Mouse (Mus musculus) gastrocnemius, postnatal 4 days (tissue): Measurements from ENCODE around the gene Tlr9. TPM values are rescaled to one million over a fixed set of nuclear protein-coding genes. Genes with fewer than 3 reads are reported as not detected.

Source experiments
- DNase-seq, 2 experiments: peaks; one replicate each; pipeline ENCODE4 v3.0.0; 2021 to 2022; ENCODE audit warnings: low spot score in 2 of 2, mixed read lengths in 2 of 2
- total RNA-seq, 2 experiments: library from RNA; stranded (reverse); gene quantifications; 2 replicates each; pipeline ENCODE4 v1.2.3; 2021

The Tlr9 gene
- total RNA-seq, 2 experiments from 2014 or later: 0.88 to 1.1 TPM

DNA sequence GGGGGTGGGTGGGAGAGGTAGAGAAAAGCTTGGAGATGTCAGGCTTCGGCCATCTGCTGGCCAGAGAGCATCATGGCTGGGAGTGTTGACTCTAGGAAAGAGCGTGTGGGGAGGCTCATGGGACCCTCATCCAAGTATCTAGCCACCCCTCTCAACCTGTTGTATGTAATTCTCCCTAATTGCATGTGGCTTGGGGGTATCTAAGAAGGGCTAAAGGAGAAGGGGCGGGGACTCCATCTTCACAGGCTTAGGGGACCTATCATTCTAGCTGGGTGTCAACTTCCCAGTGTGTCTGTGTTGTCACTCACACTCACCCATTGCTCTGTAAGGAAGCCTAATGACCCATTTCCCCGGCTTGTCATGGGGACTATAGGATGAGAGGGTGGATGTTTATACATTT lies 9.4 kb downstream of the Tlr9 start:
- DNase-seq: no peak

GRCm38 (mm10) chr9:106232956-106233355 lies 10.6 kb downstream of the Tlr9 start:
- DNase-seq: no peak

GRCm38 (mm10) chr9:106233953-106234352 lies 11.6 kb downstream of the Tlr9 start:
- DNase-seq: no peak

- no peak for DNase-seq
These were observed 12.9 kb downstream of the Tlr9 start for GRCm38 (mm10) chr9:106235194-106235830.

DNA sequence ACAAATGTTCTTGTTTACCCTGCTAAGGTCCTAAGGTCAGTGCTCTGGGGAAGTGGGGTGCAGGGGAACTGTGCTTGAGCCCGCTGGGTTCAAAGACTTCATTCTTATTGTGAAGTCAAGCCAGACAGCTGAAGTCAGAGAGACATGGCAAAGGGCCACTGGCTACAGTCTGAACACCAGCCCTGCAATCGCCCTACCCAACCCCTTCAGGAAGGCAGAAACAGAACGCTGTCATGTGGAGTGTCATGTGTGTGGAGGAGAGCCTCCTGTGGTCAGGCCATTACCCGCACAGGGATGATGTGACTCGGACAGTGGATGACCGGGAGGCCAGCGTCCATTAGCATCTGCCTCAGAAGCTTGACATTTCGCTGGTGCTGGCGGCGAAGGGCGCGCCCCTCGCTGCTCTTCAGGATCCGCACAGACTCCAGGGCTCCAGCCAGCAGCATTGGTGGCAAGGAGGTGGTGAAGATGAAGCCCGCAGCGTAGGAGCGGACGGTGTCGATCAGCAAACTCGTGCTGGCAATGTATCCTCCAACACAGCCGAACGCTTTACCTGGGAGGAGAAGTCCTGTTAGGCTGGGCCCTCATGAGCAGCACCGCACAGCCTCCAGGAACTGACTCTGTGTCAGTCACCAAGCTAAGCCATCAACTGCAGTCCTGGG lies 13.9 kb downstream of the Tlr9 start:
- no peak for DNase-seq

- DNase-seq: no peak
These were observed 14.4 kb downstream of the Tlr9 start for GRCm38 (mm10) chr9:106236818-106237211.

DNA sequence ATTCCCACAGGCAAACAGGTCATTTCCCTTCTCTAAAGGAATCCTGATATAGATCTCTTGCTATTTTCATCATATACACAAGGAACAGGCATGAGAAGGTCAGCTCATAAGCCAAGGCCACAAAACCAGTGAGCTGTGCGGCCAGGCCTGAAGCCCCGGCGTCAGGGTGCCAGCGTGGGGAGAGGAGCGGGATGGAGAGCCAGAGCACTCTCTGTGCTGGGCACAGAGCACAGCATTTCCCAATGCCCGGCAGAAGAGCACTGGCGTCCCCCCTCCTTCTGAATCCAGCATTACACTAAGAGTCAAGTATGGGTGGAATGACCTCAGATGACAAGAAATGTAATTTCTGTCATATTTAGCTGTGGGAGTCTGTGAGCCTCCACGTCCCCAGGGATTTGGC lies 15.0 kb downstream of the Tlr9 start:
- no peak for DNase-seq

GRCm38 (mm10) chr9:106237878-106238277 lies 15.5 kb downstream of the Tlr9 start:
- no peak for DNase-seq

GRCm38 (mm10) chr9:106241541-106242164 lies 19.3 kb downstream of the Tlr9 start:
- no peak for DNase-seq

DNA sequence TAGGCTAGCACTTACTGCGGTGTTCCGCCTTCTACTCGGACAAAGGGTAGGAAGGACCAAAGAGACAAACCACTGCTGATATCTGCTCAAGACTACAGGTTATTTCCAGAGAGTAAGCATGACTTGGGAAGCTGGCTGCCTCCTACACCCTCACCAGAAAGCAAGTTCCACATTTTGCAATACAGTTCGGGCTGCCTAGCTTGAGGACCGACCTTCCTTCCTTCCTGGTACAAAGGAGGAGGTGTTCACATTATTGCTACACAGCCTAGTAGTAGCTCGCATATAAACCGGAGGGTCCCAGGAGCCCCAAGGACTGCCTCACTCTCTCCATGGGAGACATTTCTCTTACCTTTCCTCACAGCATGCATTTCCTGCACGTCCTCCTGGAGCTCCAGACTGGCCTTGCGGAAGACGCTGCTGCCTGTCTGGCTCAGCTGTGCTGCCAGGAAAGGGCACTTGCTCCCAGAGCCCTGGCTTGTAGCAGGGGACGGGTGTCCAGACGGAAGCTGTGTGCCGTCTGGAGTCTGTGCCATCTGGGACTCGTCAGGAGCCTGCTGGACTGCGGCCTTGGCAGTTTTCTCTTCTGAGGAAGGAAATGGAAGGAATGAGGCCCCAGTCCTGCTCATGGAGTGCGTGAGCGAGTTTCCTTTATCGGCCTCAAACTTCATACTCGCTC lies 20.6 kb downstream of the Tlr9 start:
- no peak for DNase-seq

DNA sequence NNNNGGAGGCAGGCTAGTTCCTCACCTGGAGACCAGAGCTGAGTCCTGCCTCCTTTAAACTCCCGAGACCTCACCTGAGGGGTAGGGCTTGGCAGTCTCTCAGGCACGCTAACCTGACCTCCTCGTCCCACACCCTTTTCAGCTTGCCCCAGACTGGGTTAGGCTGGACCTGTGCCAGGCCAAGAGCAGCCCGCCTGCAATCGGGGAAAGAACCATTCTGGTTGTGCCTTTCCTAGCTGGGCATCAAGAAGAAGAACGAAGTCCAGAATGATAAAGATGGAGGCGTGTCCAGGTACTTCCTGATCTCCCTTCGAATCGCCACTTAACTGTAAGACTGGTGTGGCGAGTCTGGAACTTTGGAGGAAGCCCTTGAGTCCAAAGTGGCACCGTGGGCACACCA lies 27.2 kb downstream of the Tlr9 start:
- no peak for DNase-seq

DNA sequence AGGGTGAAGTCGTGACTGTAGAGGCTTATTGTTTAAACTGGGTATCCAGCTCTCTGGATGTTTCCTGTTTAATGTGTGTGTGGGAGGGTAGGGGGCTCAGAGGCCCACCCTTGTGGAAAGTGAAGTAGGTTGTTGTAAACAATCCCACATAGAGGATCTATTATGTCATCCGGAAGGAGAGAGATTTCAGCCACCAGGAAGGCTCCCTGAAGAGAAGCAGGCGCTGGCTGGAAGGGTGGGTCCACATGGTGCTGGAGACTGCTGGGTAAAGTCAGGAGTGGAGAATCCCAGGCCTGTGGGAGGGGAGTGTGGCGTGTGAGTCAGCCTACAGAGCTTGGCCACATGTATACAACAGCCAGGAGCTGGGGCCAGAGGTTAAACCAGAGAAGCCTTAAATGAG lies 27.8 kb downstream of the Tlr9 start:
- DNase-seq: no peak

- DNase-seq: no peak
These were observed 28.7 kb downstream of the Tlr9 start for GRCm38 (mm10) chr9:106251066-106251465.

- DNase-seq: no peak
These were observed 31.6 kb downstream of the Tlr9 start for GRCm38 (mm10) chr9:106254001-106254400.

DNA sequence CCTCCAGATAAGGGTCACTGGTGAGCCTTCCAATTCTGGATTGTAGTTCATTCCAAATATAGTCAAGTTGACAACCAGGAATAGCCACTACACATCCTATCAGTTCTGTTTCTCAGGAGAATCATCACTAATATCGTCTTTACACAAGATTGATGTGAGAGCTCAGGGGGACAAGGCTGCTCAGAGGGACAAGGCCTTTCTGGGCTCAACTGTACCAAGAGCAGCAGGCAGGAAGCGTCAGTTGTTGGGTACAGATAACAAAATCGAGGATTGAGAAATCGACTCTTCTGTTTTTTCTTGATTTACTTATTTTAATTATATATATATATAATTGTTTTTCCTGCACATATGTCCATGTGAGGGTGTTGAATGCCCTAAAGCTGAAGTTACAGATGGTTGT lies 36.0 kb downstream of the Tlr9 start:
- no peak for DNase-seq

- DNase-seq: no peak
These were observed 36.6 kb downstream of the Tlr9 start for GRCm38 (mm10) chr9:106258990-106259389.

- DNase-seq: no peak
These were observed 38.7 kb downstream of the Tlr9 start for GRCm38 (mm10) chr9:106261058-106261457.

- no peak for DNase-seq
These were observed 39.1 kb downstream of the Tlr9 start for GRCm38 (mm10) chr9:106261491-106261890.

DNA sequence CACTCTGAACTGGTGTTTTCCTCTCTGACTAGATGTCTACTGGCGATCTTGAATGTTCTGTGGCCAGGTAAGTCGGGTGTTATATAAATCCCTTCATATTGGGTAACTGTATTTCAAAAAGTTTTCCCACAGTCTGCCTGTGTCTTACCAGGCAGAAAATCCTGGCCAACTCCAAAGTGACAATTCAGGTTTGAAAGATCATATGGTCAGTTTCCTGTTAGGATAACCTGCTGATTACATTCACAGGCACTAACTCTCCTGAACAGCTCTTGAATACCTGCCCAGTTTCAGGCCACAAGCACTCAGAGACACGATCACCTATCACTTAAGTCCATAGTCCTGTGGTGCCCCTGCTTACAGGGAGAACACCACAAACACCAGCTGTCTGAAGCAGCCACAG lies 39.7 kb downstream of the Tlr9 start:
- DNase-seq: no peak

DNA sequence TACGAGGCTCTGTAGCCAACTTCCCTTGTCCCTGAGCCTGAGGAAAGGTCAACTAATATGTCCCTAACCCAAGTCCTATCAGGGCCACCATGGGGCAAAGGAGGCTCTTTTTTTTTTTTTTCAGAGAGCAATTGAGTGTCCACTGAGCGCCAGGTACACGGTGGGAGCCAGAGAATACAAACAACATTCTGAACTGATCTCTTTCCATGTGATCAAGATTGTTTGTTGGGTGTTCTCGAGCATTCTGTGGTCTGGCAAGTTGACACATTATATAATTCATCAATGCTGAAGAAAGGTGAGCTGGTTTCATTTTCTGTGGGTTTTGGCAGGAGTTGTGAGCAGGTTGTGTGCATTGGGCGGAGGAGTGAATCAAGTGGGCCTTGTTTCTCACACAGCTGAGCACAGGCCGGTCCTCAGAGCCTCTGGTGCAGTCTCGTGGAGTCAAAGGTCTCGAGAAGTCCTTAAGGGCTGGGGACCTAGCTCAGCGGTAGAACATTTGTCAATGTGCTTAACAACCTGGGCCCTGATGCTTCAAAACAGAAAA lies 41.1 kb downstream of the Tlr9 start:
- no peak for DNase-seq

GRCm38 (mm10) chr9:106265358-106266075 lies 43.1 kb downstream of the Tlr9 start:
- no peak for DNase-seq
